Mouse (Mus musculus) G1E (cell line): ENCODE measurements at regions not wholly inside any gene's neighbourhood (a gene's known extent, or its start where the extent isn't known, plus 50 kb on each side); places are given as distances from the start of the nearest gene placed in this dataset.

ENCODE experiments used
- CTCF ChIP-seq: IDR thresholded peaks from 2 replicates; pipeline ENCODE4 v1.5.1; 2012; ENCODE audit warnings: low read depth, low read length, inconsistent platforms, mixed read lengths
- GATA1 ChIP-seq: IDR thresholded peaks from 2 replicates; pipeline ENCODE4 v1.6.1; 2012; ENCODE audit warnings: borderline replicate concordance, low read length, inconsistent platforms, mixed read lengths
- GATA2 ChIP-seq: IDR thresholded peaks from 2 replicates; pipeline ENCODE4 v1.6.1; 2012; ENCODE audit warnings: low read depth, low read length, inconsistent platforms, borderline replicate concordance
- POLR2AphosphoS5 ChIP-seq: IDR thresholded peaks from 2 replicates; pipeline ENCODE4 v1.6.1; 2012; ENCODE audit warnings: low read depth, low read length, inconsistent platforms; ENCODE audit not compliant: insufficient replicate concordance
- TAL1 ChIP-seq: conservative IDR thresholded peaks from 2 replicates; pipeline ENCODE4 v1.6.1; 2012; ENCODE audit warnings: low read depth, low read length, inconsistent platforms, mixed read lengths

- TF ChIP-seq CTCF (no peak), GATA1 (no peak), POLR2AphosphoS5 (no peak), GATA2 (no peak), TAL1 (no peak)
These were observed 51.7 kb upstream of the Slc35f5 start for GRCm38 (mm10) chr1:125508594-125509257.
